Mouse (Mus musculus): ENCODE data around the gene Grasp.

Grasp gene

DNA sequence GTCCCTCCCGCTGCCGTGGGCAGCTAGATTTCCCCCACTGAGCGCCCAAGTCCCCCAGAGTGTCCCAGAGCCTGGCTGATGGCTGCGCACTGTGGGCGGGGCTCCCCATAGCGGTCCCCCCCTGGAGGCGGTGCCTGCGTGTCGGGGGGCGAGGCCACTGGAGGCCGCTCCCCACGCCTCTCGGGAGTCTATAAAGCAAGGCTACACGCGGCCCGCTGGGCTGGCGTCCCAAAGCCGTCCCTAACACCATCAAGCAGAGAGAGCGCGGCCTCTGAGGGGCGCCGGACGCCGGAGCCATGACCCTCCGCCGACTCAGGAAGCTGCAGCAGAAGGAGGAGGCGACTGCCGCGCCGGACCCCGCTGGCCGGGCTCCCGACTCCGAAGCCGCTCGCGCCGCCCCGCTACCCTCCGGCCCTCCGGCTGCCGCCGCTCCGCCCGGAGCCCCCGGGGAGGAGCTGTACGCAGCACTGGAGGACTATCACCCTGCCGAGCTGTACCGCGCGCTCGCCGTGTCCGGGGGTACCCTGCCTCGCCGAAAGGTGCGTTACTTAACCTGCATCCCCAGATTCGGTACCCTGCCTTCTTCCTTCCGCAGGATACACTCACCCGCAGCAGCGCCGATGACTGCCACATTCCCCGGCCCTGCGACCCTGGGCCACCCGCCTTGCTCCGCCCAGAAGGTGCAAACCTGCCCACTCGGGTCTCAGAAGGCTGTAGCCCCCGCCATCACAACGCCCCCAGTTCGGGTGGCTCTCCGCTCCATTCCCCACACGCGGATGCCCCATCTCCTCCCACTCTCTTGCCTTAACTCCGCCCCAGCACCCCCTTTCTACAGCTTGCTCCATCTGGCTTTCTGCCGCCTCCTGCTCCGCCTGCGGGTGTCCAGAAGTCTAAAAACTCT is at the start of gene Grasp:
Grasp (plus strand) TSS at position 183 of the 901 bp plus-strand sequence.
- peak; percentile 76 to 84 for DNase-seq

DNA sequence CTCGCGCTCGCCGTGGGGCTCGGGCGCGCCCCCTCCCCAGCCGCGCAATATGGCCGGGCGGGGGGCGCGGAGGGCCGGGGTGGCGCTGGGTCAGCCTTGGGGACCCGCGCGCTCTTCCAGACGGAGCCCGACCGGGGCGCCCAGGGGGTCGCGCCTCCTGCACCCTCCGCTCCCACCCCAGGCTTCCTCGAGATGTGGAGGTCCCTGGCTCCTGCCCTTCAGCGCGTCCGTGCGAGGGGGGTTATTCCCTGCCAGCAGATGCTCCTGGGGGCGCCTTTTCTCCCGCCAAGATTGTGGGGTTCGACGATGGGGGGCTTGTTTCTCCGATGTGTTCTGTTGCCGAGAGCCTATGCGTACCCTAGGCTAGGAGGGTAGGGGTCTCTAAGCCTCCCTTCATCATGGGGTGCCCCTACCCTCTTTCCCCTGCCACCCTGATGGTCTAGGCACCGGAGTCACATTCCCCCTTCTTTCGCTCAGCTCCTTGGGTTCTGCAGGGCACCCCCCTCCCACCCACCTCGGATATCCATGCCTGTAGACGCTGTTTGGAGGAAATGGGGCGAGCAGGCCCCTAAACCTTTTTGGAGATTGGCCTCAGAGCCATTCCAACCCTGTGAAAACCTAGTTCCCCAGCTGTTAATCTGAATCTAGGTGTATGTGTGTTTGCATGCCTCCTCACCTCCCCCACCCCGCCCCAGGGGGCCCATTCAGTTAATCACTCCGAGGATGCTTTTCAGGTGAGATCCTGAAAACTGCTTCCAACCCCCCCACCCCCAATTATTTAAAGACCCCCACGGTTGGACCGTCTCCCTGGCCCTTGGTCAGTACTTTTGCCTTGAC is 49.5 kb upstream of the Grasp start:
- peak in 1 of 2 experiments; percentile 31 for DNase-seq

DNA sequence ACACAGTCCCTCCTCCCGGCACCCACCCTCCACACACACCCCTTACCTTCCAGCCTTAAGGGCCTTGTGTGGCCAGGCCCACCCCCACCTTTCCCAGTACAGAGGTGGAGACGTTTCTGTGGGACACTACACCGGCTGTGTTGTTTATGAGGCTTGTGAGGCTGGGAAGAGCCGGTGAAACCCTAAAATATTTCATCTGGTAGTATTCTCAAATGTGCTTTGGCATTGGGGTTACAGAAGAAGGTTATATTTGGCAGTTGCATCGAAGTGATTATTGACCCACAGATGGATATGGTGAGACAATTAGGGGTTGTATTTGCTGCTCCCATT is 48.9 kb upstream of the Grasp start:
- DNase-seq = no peak

DNA sequence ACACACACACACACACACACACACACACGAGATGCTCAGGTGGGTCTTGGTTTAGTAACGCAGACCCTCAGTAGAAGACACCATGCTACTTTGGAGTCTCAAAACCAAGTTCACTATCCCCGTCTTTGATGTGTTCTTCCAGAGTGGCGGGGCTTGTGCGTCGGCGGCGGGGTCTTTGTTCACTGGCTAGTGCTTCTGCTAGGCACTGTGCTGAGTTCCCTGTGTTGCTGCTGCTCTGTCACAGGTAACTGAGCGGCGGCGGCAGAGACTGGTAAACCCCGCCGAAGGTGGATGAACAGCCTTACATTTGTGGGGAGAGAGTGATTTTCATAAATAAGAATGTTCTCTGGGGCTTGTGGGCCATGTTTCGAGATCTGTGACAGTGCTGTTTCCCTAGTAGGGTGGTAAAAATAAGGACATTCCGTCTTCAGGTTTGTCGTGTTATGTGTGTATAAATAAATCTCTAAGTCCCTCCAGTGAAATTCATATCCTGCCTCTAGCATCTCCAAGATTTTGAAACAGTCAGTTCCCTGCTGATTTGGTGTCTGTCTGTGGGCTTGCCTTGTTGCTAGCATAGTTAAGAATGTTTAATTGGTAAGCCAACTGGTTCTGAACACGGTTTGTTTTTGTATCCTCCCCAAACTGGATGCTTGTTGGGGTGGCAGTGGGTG is 48.2 kb upstream of the Grasp start:
- no peak for DNase-seq

DNA sequence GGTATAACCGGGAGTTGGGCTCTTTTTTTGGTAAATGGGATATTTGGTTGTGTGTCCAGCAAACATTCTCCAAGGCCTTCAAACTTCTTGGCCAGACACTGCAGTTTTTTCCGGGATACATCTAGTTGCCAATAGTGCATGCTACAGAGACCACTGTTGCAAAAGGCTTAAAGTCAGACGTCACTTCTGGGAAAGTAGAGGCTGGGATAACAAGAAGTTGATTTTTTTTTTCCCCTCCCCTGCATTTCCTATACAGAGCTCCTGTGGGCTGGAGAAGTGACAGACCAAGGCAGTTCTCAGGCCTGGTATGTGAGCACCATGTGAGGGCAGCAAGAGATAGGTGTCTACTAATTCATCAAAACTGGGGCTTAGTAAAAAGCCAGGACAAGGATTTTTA is 47.7 kb upstream of the Grasp start:
- no peak for DNase-seq

DNA sequence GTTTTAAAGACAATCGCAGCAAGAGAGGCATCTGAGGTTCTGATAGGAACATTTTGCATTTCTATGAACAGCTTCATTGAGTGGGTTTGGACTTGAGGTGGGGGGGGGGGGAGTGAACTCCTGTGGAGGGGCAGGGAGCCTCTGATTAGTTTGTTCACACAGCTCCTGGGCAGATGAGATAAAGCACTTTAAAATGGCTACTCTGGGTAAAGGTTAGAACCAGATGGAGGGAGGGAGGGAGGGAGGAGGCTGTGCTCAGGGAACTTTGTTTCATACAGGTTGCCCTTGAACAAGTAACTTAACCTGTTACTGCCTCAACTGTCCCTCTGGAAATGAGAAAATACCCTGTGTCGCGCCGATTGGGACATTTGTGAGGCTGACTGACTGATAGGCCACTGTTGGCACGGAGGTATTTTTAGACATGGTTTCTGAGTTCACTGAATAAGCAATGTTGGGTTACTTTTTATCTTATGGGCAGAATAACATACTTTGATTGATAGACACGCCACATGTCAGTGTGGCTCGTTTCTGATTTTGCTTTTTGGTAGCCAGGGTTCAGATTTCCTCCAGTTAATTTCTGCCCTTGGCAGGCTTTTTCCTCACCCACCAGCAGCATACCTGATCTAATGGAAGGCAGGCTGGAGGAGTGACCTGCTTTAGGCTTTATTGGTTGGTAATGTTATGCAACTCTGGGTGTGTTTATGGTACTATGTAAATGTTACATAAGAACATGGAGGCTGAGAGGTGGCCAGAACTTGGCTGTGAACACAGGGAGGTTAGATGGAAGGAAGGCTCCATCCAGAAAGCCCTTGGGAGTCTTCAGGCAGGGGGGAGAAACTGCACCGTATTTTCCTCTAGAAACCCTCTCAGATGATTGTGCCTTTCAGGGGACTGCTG is 46.9 kb upstream of the Grasp start:
- no peak for DNase-seq

DNA sequence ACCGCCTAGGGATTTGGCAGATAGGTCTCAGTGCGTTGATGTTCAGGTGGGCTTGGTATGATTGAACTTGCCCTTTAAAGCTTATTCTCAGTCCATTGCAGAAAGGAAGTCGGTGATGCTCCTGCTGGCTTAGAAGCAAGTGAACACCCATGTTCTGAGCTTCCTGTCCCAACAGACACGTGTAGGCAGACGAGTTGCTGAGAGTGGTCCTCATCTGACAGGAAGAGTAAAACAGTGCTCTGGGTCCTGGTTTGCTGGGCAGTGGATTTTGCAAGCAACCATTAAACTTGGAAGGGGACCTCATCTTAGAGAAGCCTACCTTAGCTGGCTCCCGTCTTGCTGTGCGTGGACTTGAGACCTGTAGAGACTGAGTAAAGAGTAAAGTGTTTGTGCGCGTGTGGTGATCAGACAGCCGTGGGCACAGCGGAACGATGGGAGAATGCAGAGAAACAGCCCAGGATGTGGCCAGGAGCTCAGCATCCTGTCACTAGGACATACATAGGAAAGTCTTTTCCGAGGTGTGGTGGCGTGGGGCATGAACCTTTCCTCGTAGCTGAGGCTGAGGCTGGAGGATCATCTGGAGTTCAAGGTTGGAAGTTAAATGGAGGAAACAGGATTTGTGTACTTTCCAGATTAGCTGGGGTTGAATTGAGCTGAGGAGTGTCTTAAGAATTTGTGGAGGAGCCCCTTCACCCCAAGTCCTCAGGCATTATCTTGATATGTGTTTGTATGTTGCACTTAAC is 43.5 kb upstream of the Grasp start:
- DNase-seq = peak in 1 of 2 experiments; percentile 23

DNA sequence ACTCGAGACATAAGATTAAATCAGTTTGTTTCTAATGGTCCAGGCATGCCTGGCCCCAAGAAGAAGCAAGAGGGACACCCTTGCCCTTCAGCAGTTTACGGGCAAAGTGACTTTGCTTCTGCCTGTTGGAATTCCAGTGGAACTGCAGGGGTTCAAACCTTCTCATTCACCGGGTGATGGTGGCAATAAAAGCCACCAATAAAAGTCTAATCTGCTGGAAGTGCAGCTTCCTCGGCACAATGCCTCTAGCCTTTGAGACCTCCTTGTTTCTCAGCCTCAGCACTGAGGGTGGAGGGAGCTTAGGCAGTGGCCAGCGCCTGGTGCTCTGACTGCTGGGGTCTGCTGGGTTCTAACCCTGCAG is 42.9 kb upstream of the Grasp start:
- no peak for DNase-seq

DNA sequence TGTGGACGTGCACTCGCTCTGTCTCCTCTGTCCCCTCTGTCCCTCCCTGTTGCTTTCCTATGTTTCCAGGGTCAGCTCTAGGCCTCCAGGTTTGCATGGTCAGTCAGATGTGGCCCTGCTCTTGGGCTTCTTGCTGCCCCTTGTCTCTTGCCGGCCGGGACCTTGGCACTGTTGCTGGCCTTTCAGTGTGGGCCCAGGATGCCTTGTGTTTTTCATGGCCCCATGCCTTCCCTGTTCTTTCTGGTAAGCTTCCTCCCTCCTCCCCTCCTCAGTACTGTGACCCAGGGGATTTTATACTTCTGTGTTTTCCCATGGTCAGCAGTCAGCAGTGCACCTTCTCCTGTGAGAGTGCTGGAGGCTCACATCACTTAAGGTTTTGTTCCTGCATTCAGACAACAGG is 42.5 kb upstream of the Grasp start:
- DNase-seq = no peak

DNA sequence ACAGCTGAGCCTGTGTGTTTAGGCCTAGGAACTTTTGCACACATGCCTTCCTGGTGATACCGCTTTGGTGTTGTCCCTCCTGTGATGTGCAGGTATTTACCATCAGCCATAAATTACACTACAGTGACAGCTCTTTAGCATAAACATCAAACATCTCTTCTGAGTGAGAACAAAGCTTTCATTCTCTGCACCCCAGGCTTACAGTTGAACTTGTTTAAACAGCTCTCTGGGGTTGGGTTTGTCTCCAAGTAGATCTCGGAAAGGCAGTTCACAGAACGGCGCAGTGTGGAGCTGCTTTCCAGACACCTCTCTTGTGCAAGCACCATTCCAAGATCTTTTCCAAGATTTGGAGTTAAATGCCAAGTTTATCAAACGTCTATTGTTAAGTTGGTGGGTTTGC is 41.3 kb upstream of the Grasp start:
- DNase-seq = no peak

DNA sequence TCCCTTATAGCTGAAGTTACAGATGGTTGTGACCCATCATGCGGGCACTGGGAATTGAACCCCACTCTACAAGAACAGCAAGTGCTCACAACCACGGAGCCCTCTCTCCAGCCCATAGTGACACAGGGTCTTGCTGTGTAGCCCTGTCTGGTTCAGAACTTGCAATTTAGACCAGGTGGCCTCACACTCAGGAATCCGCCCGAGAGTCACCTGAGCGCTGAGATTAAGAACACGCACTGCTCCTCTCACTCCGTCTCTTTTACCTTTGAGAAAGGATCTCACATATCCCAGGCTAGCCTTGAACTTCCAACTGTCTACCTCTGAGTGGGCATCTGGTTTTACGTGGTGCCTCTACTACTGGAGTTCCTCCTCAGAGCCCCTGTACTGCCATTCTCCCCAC is 39.7 kb upstream of the Grasp start:
- no peak for DNase-seq

DNA sequence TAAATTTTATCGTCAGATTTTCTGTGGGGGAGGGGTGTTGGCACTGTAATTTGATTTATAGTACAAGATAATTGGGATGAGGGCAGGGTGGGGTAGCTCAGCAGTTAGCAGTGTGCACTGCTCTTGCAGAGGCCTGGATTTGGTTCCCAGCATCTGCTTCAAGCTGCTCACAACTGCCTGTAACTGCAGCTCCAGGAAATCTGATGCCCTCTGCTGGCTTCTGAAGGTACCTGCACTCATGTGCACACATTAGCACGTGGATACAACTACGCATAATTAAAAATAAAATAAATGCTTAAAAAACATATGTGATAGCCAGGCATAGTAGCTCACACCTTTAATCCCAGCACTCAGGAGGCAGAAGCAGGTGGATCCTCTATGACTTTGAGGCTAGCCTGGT is 38.4 kb upstream of the Grasp start:
- DNase-seq = no peak

DNA sequence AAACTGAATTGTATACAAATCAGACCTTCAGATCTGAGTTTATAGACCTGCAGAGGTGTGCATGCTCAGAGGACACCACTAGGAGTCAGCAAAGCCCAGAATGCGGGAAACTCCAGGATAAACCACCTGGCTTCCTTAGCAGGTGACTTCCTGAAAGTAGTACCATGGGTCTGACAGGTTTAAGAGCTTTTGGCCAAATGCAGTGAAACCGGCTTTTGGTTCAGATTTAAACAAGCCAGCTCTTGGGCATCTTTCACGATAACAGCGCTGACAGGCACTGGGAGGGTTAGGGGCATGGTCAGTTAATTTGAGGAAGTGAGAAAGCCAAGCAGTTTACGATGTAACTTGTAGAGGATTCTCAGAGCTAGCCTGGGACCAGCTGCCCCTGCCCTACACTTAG is 36.1 kb upstream of the Grasp start:
- peak in 1 of 2 experiments; percentile 28 for DNase-seq

DNA sequence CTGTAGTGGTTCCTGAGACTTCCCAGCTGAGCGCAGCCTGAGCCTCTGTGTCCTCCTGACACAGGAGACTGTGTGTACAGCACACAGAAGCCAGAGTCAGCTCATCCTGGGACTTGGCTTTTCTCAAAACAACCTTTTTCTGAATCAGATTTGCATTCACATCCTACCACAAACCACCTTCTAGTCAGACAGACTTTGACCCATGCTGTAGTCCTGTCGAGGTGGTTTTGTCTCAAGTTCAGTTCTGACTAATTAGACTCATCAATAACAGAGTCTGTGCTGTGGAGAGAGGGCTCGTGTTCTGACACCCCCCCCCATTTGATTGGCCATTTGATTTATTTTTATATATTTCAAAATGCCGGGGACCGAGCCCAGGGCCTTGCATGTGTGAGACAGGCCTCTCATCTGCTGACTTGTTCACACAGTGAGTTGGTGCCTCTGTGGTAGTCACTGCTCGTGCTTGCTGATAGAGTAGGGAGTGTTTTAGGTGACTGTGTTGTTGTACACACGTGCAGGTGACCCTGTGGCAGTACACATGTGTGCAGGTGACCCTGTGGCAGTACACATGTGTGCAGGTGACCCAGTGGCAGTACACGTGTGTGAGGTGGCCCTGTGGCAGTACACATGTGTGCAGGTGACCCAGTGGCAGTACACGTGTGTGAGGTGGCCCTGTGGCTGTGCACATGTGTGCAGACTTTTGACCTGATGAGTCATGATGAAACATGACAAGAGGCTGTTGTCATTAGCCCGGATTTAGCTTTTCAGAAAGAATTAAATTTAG is 33.8 kb upstream of the Grasp start:
- no peak for DNase-seq

DNA sequence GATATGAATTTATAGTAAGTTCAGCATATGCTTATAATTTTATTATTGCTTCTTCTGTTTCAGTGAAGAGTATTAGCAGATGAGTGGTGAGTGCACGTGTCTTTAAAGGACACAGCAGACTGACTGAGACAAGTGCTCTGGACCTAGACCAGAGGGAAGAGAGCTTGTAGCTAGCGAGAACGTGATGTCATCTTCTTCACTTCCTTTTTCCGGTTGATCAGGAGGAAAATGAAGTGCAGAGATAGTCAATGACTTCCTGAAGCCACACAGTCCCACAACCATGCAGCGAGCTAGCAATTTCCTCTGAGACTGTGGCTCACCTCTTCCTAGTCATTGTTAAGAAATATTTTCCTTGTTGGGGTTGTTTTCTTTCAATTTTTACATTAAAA is 33.2 kb upstream of the Grasp start:
- DNase-seq = peak in 1 of 2 experiments; percentile 27

DNA sequence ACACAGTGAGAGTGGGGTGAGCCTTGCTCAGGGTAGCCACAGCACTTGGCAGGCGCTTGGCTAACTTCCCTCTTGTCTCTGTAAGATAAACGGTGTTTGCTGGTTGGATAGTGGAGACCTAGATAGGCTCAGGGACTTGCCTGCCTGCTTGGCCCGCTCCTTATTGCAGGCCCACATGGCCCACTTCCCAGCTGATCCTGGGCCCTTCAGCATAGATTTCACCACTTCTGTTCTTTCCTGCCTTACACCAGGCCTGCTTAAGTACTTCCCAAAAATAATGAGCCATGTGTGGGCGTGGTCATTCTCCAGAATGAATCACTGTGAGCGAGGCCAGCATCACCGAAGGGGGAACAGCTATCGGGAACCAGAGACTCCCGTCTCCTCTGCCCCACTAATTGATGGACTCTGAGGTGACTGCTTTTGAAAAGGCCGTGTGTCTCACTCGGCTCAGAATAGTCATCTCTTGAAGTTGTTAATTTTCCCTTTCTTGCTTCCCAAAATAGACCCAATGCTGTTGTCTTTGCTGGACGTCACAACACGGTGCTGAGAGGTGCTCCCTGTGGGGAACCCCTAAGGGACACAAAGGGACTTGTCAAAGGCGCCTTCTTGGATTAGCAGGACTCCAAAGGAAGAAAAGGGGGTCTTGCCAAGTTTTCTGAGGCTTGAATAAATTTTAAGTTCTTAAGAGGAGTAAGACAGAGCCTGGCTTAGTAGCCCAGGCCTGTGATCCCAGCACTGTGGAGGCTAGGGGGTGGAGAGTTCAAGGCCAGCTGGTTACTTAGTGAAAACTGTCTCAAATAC is 32.3 kb upstream of the Grasp start:
- DNase-seq = peak in 1 of 2 experiments; percentile 14

DNA sequence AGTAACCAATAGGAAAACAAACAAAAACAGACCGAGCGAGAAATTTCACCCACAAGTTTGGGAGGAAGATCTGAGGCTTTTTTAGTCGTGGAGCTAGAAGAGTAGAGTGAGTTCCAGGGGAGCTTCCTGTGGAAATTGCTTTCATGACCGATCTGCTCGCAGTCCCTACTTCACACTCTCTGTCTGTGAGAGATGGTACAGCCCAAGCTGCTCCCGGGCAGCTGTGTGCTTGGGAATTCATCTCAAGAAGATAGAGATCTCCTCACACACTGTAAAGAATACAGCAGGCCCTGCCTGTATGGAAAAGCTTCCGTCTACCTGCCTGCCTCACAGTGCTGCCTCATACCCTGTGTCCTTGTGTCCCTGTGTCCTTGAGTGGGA is 31.7 kb upstream of the Grasp start:
- no peak for DNase-seq

DNA sequence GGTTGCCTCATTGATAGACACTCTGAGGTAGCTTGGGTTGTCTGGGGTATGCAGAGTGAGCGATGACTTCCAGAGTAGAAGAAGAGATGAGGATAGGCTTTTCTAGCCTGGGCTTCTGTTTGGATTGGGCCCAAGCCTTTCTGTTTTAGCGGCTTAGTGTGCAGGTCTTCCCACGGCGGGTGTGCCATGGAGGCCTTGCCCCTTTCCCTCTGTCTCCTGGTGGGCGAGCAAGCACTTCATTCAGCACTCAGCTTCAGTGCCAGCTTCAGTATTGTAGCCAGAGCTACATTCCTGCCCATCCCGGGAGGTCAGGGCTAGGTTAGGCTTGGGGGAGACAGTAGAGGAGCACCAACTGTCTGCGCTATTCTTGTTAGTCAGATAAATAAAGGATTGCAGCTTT is 31.3 kb upstream of the Grasp start:
- no peak for DNase-seq

DNA sequence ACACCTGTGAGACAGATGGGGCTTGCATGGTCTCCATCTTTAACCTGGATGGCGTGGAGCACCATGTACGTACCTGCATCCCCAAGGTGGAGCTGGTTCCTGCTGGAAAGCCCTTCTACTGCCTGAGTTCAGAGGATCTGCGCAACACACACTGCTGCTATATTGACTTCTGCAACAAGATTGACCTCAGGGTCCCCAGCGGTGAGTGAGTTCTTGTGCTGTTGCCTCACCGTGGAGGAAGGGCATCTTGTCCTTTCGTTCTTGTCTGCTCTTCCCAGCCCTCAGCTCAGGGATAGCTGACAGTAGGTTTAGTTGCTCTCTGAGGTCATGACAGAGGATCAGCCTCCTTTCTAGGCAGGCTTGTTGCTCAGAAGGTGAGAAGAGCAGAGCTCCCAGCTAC is 30.0 kb upstream of the Grasp start:
- DNase-seq = no peak

Measured in spleen, adult 18-20 months (tissue).